ENCODE assay signal across 8 mouse cellular contexts in the genomic region with DNA sequence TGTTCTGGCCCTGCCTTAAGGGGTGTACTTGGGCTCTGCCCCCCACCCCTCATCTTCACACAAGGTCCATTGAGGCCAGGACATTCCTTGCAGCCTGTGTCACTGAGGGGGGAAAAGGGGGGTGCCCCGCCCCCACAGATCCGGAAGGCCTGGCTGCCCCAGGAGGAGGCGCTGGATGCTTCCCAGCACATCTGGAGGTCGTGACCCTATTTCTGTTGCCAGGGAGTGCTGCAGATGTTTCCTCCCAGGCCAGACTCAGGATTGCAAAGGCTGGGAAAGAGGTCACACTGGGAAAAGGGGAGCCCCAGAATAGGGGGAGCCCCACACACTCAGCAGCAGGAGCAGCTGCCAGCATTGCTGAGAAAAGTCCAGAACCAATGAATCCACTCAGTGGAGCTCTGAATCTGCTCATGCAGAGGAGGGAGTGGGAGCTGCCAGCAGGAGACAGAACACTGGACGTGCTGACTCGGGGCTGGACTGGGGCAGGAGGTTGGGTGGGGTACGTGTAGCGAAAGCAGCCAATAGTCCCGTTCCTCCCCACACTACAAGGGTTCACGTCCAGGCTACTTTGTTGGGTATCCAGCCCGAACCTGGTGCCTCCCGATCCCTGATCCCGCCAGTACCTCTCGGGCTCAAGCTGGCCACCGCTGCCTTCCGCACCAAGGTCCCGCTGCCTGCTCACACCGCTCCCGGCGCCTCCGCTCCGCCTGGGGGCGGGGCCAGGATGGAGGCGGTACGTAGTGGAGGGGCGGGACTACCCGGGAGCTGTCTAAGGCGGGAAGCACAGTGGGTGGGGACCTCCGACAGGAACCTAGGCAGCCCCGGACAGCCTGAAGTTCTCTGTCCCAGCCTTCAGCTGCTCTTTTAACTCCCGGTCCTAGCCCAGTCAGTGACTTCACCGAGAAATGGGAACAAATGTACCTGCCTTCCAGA. TPM values are rescaled to one million over a fixed set of nuclear protein-coding genes. Genes with fewer than 3 reads are reported as not detected.
A peak's percentile ranks its signal among the peaks of the same experiment; 100 is the strongest.
DNase-seq lines count a peak whose midpoint lies in the region; ATAC-seq and TF ChIP-seq lines count a peak whose summit lies in the region.

Gene Sipa1 (minus strand): TSS at position 727 of the 933 bp plus-strand sequence.

- no peaks in the 10 kb centered on the region for H3K27me3 ChIP-seq in embryonic facial prominence, embryonic 13.5 days
- H3K27me3 ChIP-seq in limb, embryonic 10.5 days (ENCODE audit: low read depth, poor library complexity, severe bottlenecking): no peaks in the 10 kb centered on the region
- H3K27me3 ChIP-seq in midbrain, embryonic 12.5 days: no peaks in the 10 kb centered on the region
- H3K27me3 ChIP-seq in small intestine, adult 2 months (ENCODE audit: control insufficient read depth, insufficient read depth, low read length): no peaks in the 10 kb centered on the region

- peak within 1 kb of the TSS; percentile 69 for H3K4me2 ChIP-seq in embryonic facial prominence, embryonic 13.5 days
- H3K4me2 ChIP-seq in midbrain, embryonic 12.5 days (replicated peaks): peak within 1 kb of the TSS; percentile 53

- H3K36me3 ChIP-seq in embryonic facial prominence, embryonic 13.5 days: peaks cover 43% of the 10 kb centered on the region
- H3K36me3 ChIP-seq in limb, embryonic 10.5 days: peaks cover 66% of the 10 kb centered on the region
- H3K36me3 ChIP-seq in midbrain, embryonic 12.5 days: peaks cover 38% of the 10 kb centered on the region
- H3K36me3 ChIP-seq in small intestine, adult 2 months (ENCODE audit: control insufficient read depth, insufficient read depth, low read length): peaks cover 30% of the 10 kb centered on the region

- peak; percentile 77 for ATAC-seq in embryonic facial prominence, embryonic 13.5 days (ENCODE audit: insufficient number of reproducible peaks, insufficient read depth, low FRiP score, low TSS enrichment, low read depth)
- peak; percentile 92 for ATAC-seq in midbrain, embryonic 12.5 days (ENCODE audit: low FRiP score, low read depth)

- peak; percentile 92 for DNase-seq in 416B (ENCODE audit: low read depth)
- DNase-seq in adrenal gland, postnatal 4 days (ENCODE audit: low spot score in 2 of 2): peak; percentile 86 to 92
- peak; percentile 95 to 98 for DNase-seq in heart, adult 18-20 months
- peak; percentile 95 for DNase-seq in kidney, adult 18-20 months
- DNase-seq in limb, embryonic 10.5 days (ENCODE audit: low spot score): peak; percentile 91

- TF ChIP-seq CTCF in small intestine, adult 2 months (IDR thresholded peaks at IDR 0.05; ENCODE audit: extremely low read depth, insufficient read length, insufficient replicate concordance, low read depth, low read length): no peak

- H3K4me1 ChIP-seq in embryonic facial prominence, embryonic 13.5 days: peaks cover 22% of the 10 kb centered on the region
- H3K4me1 ChIP-seq in limb, embryonic 10.5 days: peaks cover 54% of the 10 kb centered on the region
- H3K4me1 ChIP-seq in midbrain, embryonic 12.5 days: peaks cover 14% of the 10 kb centered on the region
- H3K4me1 ChIP-seq in small intestine, adult 2 months (ENCODE audit: control insufficient read depth, insufficient read depth, insufficient read length, low read length): peaks cover 7% of the 10 kb centered on the region

- peak within 1 kb of the TSS; percentile 76 for H3K9ac ChIP-seq in embryonic facial prominence, embryonic 13.5 days
- H3K9ac ChIP-seq in midbrain, embryonic 12.5 days (replicated peaks): peak within 1 kb of the TSS; percentile 57

- H3K4me3 ChIP-seq in embryonic facial prominence, embryonic 13.5 days: peak within 1 kb of the TSS; percentile 52
- H3K4me3 ChIP-seq in limb, embryonic 10.5 days: peak within 1 kb of the TSS; percentile 60
- peak within 1 kb of the TSS; percentile 41 for H3K4me3 ChIP-seq in midbrain, embryonic 12.5 days
- H3K4me3 ChIP-seq in small intestine, adult 2 months (ENCODE audit: low read depth, low read length): peak within 1 kb of the TSS; percentile 70

- peak; percentile 61; the same call in 1 of the 2 replicates for TF ChIP-seq POLR2A in small intestine, adult 2 months (IDR thresholded peaks at IDR 0.05; ENCODE audit: low read depth, low read length)

- no peaks in the 10 kb centered on the region for H3K9me3 ChIP-seq in embryonic facial prominence, embryonic 13.5 days
- no peaks in the 10 kb centered on the region for H3K9me3 ChIP-seq in limb, embryonic 10.5 days (replicated peaks)
- no peaks in the 10 kb centered on the region for H3K9me3 ChIP-seq in midbrain, embryonic 12.5 days

- WGBS in embryonic facial prominence, embryonic 13.5 days: 1% methylated on average over 32 of the region's 32 CpGs
- WGBS in limb, embryonic 10.5 days: under 1% methylated on average over 32 of the region's 32 CpGs
- under 1% methylated on average over 32 of the region's 32 CpGs for WGBS in midbrain, embryonic 12.5 days
- 4% methylated on average over 32 of the region's 32 CpGs for WGBS in small intestine, adult 2 months

- peak within 1 kb of the TSS; percentile 76 for H3K27ac ChIP-seq in embryonic facial prominence, embryonic 13.5 days
- H3K27ac ChIP-seq in limb, embryonic 10.5 days: peak within 1 kb of the TSS; percentile 86
- H3K27ac ChIP-seq in midbrain, embryonic 12.5 days (replicated peaks): peak within 1 kb of the TSS; percentile 47
- peak within 1 kb of the TSS; percentile 47 for H3K27ac ChIP-seq in small intestine, adult 2 months (ENCODE audit: insufficient read depth, low read depth, low read length)

RNA-seq across cellular contexts. Expression of gene Sipa1, which starts in this region (rescaled TPM):
- total RNA-seq in adrenal gland, postnatal 4 days (2021): 10 to 100 TPM; 85.0 to 90.1 TPM
- 24.1 and 24.6 TPM in 2 replicates for polyA plus RNA-seq in embryonic facial prominence, embryonic 13.5 days (2015; fragmentation: Nextera tagmentation; extraction: Ambion mirVana)
- 10 to 100 TPM; 20.3 to 24.1 TPM for total RNA-seq in heart, adult 18-20 months (2021)
- polyA plus RNA-seq in limb, embryonic 10.5 days (2016; fragmentation: Nextera tagmentation; extraction: Ambion mirVana): 35.9 and 38.6 TPM in 2 replicates
- 18.8 and 20.6 TPM in 2 replicates for polyA plus RNA-seq in midbrain, embryonic 12.5 days (2016; fragmentation: Nextera tagmentation; extraction: Ambion mirVana)
- 35.1 and 54.0 TPM in 2 replicates for polyA plus RNA-seq in small intestine, adult 2 months (2012; rRNA removed)

Comparison
In these comparisons a context has a peak if more than half of its experiments do, and no peak if none do; other contexts are left out.
1. Peak in every context shown above with its lines: DNase-seq, ATAC-seq, H3K4me3 ChIP-seq and H3K27ac ChIP-seq.